Mouse (Mus musculus): ENCODE data around the gene Fndc3b.

Gene Fndc3b

GRCm38 (mm10) chr3:27709096-27709905, 1.8 kb downstream of the Fndc3b start:
- DNase-seq (ENCODE audit: low read depth): no peak

GRCm38 (mm10) chr3:27708581-27708980, 2.5 kb downstream of the Fndc3b start:
- no peak for DNase-seq (ENCODE audit: low read depth)

GRCm38 (mm10) chr3:27705761-27706160, 5.3 kb downstream of the Fndc3b start:
- DNase-seq (ENCODE audit: low read depth): no peak

GRCm38 (mm10) chr3:27705056-27705455, 6.1 kb downstream of the Fndc3b start:
- DNase-seq (ENCODE audit: low read depth): no peak

GRCm38 (mm10) chr3:27704641-27705040, 6.5 kb downstream of the Fndc3b start:
- no peak for DNase-seq (ENCODE audit: low read depth)

- DNase-seq (ENCODE audit: low read depth): no peak
Observed at GRCm38 (mm10) chr3:27703531-27703930, 7.6 kb downstream of the Fndc3b start.

GRCm38 (mm10) chr3:27703081-27703480, 8.0 kb downstream of the Fndc3b start:
- DNase-seq (ENCODE audit: low read depth): no peak

GRCm38 (mm10) chr3:27698671-27699070, 12.4 kb downstream of the Fndc3b start:
- no peak for DNase-seq (ENCODE audit: low read depth)

GRCm38 (mm10) chr3:27696449-27696797, 14.7 kb downstream of the Fndc3b start:
- no peak for DNase-seq (ENCODE audit: low read depth)

- DNase-seq (ENCODE audit: low read depth): no peak
Observed at GRCm38 (mm10) chr3:27695612-27696448, 15.3 kb downstream of the Fndc3b start.

- DNase-seq (ENCODE audit: low read depth): no peak
Observed at GRCm38 (mm10) chr3:27694586-27694985, 16.5 kb downstream of the Fndc3b start.

- DNase-seq (ENCODE audit: low read depth): no peak
Observed at GRCm38 (mm10) chr3:27694111-27694510, 17.0 kb downstream of the Fndc3b start.

GRCm38 (mm10) chr3:27691486-27692160, 19.5 kb downstream of the Fndc3b start:
- DNase-seq (ENCODE audit: low read depth): no peak

- no peak for DNase-seq (ENCODE audit: low read depth)
Observed at GRCm38 (mm10) chr3:27690030-27690429, 21.1 kb downstream of the Fndc3b start.

- DNase-seq (ENCODE audit: low read depth): no peak
Observed at GRCm38 (mm10) chr3:27689149-27689865, 21.8 kb downstream of the Fndc3b start.

GRCm38 (mm10) chr3:27686732-27687491, 24.2 kb downstream of the Fndc3b start:
- no peak for DNase-seq (ENCODE audit: low read depth)

GRCm38 (mm10) chr3:27685650-27686208, 25.4 kb downstream of the Fndc3b start:
- DNase-seq (ENCODE audit: low read depth): no peak

GRCm38 (mm10) chr3:27685134-27685533, 26.0 kb downstream of the Fndc3b start:
- DNase-seq (ENCODE audit: low read depth): no peak

GRCm38 (mm10) chr3:27683374-27683773, 27.7 kb downstream of the Fndc3b start:
- no peak for DNase-seq (ENCODE audit: low read depth)

- DNase-seq (ENCODE audit: low read depth): no peak
Observed at GRCm38 (mm10) chr3:27677574-27677973, 33.5 kb downstream of the Fndc3b start.

GRCm38 (mm10) chr3:27673660-27674059, 37.4 kb downstream of the Fndc3b start:
- no peak for DNase-seq (ENCODE audit: low read depth)

Data from induced T-regulatory cell, adult 2 months (primary cell).